Mouse (Mus musculus) left cerebral cortex, adult 11 months (tissue): ENCODE results near the gene Gm2696.
"Not testable (repeated sequence)": the region's sequence is repeated elsewhere in the genome, so short reads cannot be mapped to it uniquely, and the experiment has no call there.

Experiments
- DNase-seq: peaks from one replicate; pipeline ENCODE4 v3.0.0; 2022; ENCODE audit warnings: low spot score

Gm2696 gene

DNA sequence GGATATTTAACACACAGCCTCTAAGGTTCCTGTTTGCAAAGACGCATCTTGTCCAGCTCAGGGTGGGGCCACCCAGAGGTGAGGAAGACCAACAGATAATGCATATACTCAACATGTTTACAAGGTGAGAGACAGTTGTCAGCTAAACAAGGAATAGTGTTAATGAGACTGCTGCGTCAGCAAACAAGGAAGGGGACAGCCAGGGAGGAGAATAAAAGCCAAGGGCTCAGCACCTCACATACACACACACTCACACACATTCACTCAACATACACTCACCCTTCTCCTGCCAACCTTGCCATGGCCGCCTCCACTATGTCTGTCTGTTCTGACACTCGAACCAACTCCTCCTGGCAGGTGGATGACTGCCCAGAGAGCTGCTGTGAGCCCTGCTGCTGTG is at the start of gene Gm2696:
Gm2696 (plus strand) TSS at position 301 of the 400 bp plus-strand sequence.
- no peak for DNase-seq

DNA sequence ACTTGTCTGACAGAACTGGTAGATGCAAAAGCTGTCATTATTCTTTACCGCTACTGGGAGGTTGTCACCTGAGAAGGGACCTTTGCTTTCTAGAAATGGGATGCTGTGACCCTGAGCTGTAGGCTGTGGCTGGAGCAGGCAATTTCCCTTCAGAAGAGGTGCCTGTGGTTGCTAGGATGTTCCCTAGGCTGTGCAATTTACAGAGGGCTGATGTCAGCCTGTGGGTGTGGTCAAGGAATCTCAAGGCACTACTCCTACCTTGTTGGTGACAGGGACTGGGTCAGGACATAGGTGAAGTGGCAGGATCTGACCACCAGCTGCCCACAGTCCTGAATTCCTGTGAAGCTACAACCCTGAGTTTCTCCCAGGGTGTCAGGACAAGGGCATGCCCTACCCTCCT is 44.8 kb upstream of the Gm2696 start:
- no peak for DNase-seq

- not testable (repeated sequence) for DNase-seq
Measured at GRCm38 (mm10) chr10:77771225-77771624, 43.3 kb upstream of the Gm2696 start, which contains the start of gene Gm3238. Gm3238 (minus strand) TSS chr10:77771325.

DNA sequence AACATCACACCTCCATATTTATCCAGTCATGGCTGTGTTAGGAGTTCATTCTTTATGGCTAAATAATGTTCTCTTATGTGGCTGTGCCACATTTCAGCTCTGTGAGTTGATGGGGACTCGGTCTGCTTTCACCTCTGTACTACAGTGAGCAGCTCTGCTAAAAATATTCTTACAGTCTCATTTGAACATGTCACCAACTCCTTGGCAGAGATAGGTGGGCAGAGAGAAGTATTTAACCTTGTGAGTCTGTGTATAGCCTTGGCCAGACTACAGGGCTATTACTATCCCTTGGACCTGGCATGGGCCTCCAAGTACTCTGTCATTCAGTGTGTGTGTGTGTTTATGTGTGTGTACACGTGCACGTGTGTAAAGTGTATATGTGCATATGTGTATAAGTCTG is 42.3 kb upstream of the Gm2696 start:
- DNase-seq: not testable (repeated sequence)

DNA sequence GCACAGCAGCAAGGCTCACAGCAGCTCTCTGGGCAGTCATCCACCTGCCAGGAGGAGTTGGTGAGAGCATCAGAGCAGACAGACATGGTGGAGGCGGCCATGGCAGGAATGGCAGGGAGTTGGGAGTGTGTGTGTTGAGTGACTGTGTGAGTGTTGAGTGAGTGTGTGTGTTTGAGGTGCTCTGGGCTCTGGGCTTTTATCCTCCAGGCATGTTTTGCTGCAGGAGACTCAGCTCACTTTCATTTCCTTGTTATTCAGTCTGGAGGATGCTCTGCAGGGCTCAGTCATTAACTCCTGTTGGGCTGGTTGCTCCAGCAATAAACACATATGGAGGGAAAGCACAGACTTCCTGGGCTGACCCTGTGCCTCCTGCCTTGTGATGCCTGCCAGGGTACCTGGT is 37.6 kb upstream of the Gm2696 start, which contains the start of gene Gm7138:
Gm7138 (minus strand) TSS at position 101 of the 400 bp plus-strand sequence.
- DNase-seq: not testable (repeated sequence)

DNA sequence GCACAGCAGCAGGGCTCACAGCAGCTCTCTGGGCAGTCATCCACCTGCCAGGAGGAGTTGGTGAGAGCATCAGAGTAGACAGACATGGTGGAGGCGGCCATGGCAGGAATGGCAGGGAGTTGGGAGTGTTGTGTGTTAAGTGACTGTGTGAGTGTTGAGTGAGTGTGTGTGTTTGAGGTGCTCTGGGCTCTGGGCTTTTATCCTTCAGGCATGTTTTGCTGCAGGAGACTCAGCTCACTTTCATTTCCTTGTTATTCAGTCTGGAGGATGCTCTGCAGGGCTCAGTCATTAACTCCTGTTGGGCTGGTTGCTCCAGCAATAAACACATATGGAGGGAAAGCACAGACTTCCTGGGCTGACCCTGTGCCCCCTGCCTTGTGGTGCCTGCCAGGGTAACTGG is 32.0 kb upstream of the Gm2696 start, which contains the start of gene Gm3250:
Gm3250 (minus strand) TSS at position 101 of the 400 bp plus-strand sequence.
- not testable (repeated sequence) for DNase-seq

DNA sequence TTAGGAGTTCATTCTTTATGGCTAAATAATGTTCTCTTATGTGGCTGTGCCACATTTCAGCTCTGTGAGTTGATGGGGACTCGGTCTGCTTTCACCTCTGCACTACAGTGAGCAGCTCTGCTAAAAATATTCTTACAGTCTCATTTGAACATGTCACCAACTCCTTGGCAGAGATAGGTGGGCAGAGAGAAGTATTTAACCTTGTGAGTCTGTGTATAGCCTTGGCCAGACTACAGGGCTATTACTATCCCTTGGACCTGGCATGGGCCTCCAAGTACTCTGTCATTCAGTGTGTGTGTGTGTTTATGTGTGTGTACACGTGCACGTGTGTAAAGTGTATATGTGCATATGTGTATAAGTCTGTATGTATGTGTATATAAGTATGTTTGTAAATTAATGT is 31.1 kb upstream of the Gm2696 start:
- DNase-seq: not testable (repeated sequence)

DNA sequence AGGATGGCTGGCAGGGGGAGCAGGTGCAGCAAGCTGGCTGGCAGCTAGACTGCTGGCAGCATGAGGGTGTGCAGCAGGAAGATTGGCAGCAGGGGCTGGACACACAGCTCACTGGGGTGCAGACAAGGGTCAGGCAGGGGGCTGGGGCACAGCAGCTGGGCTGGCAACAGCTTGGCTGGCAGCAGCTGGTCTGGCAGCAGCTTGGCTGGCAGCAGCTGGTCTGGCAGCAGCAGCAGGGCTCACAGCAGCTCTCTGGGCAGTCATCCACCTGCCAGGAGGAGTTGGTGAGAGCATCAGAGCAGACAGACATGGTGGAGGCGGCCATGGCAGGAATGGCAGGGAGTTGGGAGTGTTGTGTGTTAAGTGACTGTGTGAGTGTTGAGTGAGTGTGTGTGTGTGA is 26.6 kb upstream of the Gm2696 start, which contains the start of gene Gm7137:
Gm7137 (minus strand) TSS at position 325 of the 400 bp plus-strand sequence.
- not testable (repeated sequence) for DNase-seq

DNA sequence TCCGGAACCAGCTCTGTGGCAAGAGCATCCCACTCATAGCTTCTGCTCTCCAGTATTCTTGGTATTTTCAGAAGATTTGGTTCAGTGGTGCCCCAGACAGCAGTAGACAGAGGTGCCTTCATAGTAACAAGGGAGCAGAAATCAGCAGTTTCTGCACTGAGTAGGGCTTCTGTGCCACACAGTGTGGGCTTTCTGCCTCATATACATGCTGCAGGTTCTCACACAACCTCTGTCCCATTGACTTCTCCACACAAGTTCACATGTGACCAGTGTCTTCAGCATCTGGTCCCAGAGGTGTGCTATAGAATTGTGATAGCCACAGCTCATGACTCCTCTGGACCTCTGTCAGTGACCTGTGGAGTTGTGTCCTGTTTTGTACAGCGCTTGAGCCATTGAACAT is 25.9 kb upstream of the Gm2696 start:
- DNase-seq: no peak

- no peak for DNase-seq
Measured at GRCm38 (mm10) chr10:77794976-77795375, 19.5 kb upstream of the Gm2696 start, which contains the start of gene Gm9639. Gm9639 (minus strand) TSS chr10:77795076.

- no peak for DNase-seq
Measured at GRCm38 (mm10) chr10:77797677-77798076, 16.8 kb upstream of the Gm2696 start.

DNA sequence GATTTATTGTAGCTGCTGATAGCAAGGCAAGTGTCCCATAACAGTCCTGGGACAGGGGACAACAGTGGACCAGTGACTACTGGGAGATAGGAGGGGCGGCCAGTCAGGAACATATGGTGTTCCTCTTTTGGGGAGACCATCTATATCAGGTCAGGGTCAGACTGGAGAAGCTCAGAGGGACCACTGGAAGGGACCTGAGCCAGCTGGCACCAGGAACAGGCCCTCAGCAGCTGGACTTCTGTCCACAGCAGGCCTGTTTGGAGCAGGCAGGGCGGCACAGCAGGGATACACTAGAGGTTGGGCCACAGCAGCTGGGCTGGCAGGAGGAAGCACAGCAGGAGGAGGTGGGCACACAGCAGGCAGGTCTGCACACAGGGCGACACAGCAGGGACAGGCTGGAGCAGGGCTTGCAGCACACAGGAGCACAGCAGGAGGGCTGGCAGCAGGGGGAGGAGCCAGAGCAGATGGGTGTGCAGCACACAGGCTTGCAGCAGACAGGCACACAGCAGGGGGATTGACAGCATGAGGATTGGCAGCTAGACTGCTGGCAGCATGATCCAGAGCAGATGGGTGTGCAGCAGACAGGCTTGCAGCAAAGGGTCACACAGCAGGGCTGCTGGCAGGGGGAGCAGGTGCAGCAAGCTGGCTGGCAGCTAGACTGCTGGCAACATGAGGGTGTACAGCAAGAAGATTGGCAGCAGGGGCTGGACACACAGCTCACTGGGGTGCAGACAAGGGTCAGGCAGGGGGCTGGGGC is 16.1 kb upstream of the Gm2696 start:
- DNase-seq: not testable (repeated sequence)

DNA sequence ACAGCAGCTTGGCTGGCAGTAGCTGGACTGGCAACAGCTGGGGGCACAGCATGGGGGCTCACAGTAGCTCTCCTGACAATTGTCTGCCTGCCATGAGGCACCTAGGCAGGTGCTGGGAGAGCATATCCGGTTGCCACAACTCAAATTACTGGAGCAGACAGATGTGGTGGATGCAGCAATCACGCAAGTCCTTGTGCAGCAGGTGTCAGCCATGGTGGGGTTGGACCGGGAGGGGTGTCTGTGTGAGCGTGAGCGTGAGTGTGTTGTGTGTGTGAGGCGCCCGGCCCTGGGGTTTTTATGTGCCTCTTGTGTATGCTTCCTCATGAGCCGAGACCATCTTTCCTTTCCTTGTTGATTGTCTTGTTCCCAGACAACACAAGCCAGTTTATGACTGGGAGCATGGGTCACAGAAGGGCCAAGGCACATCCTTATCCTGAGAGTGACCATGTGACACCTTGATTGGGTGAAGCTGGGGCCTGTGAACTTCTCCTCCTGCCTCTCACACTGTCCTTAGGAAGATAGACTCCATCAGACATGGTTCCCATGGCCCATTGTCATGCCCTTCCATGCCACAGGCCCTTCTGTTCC is 15.5 kb upstream of the Gm2696 start, which contains the start of gene Gm19668:
Gm19668 (minus strand) TSS at position 213 of the 588 bp plus-strand sequence.
- DNase-seq: no peak

DNA sequence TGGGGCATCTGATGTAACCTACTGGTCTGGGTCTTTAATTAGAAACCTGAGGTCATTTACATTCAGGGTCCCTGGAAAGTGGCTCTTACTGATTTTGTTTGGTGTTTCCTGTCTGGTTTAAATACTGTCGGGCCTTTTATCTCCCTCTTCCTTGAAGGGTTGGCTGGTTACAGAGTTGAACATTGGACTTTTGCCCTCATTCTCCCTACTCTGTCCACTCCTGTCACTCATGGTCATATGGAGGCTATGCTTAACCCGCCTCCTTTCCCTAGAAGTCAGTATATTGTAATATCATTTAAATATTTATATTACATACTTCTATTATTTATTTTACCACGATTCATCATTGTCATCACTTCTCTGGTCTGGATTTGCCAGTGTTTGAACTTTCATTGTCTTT is 10.4 kb upstream of the Gm2696 start:
- no peak for DNase-seq

DNA sequence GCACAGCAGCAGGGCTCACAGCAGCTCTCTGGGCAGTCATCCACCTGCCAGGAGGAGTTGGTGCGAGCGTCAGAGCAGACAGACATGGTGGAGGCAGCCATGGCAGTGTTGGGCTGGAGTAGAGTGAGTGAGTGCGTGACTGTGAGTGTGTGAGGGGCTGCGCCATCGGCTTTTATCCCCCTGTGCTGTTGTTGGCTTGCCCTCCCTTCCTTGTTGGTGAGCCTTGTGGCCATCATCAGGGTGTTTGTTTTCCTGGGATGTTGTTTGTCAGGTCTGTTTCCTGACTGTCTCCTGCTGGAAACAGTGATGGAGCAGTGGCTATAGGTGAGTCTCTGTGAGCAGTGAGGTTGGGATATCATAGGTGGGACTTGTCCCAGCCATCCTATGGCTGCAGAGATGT is 2.7 kb upstream of the Gm2696 start, which contains the start of gene Gm9507:
Gm9507 (minus strand) TSS at position 101 of the 400 bp plus-strand sequence.
- DNase-seq: no peak

- no peak for DNase-seq
Measured at GRCm38 (mm10) chr10:77815514-77815913, 1.0 kb downstream of the Gm2696 start.

DNA sequence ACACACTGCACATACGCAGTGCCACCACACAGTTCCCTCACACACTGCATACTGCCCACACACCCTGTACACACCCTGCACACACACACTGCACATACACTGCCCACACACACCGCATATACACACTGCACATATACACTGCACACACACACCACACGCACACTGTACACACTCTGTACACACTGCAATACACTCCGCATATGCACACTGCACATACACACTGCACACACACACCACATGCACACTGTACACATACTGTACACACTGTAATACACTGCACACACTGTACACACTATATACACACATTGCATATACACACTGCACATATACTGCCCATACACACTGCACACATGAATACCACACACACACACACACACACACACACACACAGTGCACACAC is 4.0 kb downstream of the Gm2696 start:
- no peak for DNase-seq

- no peak for DNase-seq
Measured at GRCm38 (mm10) chr10:77819203-77819602, 4.7 kb downstream of the Gm2696 start.

DNA sequence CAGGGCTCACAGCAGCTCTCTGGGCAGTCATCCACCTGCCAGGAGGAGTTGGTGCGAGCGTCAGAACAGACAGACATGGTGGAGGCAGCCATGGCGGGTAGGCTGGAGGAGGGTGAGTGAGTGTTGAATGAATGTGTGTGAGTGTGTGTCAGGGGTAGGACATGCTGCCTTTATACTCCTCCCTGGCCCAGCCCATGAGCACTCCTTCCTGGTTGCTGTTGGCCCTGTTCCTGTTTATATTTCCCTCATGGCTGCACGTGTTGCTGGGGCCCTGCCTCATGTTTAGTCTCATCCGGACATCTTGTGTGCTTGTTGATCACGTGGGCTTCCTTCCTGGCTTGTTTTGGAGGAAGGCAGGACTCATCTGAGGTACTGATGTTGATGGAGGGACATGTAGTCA is 12.5 kb downstream of the Gm2696 start, which contains the start of gene Krtap10-4:
Krtap10-4 (minus strand) TSS at position 145 of the 400 bp plus-strand sequence.
- DNase-seq: no peak

GRCm38 (mm10) chr10:77835647-77836046 is 21.2 kb downstream of the Gm2696 start, which contains the start of gene Krtap10-10:
Krtap10-10 (plus strand) TSS chr10:77835947.
- DNase-seq: no peak

DNA sequence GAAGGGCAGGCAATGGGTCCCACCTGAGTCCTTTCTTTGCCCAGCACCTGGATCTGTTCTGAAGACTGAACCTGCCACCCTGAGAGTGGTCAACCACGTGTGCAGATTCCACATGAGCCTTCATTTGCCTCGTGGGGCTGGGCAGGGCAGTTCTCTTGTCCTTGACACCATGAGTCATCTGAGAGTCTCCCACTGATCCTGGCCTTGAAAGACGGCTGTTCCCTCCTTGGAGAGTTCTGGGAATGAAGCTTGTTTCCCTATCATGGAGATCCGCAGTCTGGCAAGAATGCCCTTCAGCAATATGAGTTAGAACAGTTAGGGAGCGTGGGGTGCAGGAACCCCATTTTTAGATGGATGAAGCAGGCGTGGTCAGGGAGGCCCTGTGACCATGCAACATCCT is 24.5 kb downstream of the Gm2696 start:
- no peak for DNase-seq

DNA sequence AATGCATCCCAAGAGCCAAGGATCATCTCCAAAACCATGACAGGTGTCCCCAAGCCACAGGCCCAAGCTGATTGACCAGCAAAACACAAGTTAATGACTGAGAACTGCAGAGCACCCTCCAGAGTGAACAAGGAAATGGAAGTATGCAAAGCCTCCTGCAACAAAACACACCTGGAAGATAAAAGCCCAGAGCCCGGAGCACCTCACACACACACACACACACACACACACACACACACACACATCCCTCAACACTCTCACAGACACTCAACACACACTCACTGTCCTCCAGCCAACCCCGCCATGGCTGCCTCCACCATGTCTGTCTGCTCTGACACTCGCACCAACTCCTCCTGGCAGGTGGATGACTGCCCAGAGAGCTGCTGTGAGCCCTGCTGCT is 32.0 kb downstream of the Gm2696 start, which contains the start of gene Gm36176:
Gm36176 (plus strand) TSS at position 301 of the 400 bp plus-strand sequence.
- no peak for DNase-seq

DNA sequence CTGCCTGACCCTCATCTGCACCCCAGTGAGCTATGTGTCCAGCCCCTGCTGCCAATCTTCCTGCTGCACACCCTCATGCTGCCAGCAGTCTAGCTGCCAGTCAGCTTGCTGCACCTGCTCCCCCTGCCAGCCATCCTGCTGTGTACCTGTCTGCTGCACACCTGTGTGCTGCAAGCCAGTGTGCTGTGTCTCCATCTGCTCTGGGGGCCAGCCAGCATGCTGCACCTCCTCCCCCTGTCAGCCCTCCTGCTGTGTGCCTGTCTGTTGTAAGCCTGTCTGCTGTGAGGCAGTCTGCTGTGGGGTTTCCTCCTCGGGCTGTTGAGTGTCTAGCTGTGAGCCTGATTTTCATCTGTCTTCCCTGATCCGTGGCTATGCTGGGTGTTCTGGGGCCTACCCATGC is 32.5 kb downstream of the Gm2696 start:
- DNase-seq: no peak
